11 mouse cellular contexts compared by ENCODE assay signal in genomic region chr6:126167208-126167590, GRCm38 (mm10). TPM values are rescaled to one million over a fixed set of nuclear protein-coding genes. Genes with fewer than 3 reads are reported as not detected.
DNase-seq lines count a peak whose midpoint lies in the region; ATAC-seq lines count a peak whose summit lies in the region.
"Had no signal": no experiment of that assay in that cellular context is flagged by ENCODE, and none has a peak within 500 bp of the region (broad histone marks: within the 10 kb centered on the region; RNA-seq: fewer than 3 reads in every experiment).

No protein-coding gene starts in this region.

- peaks cover 6% of the 10 kb centered on the region; the same call in 1 of the 2 replicates for H3K27me3 ChIP-seq in heart, embryonic 14.5 days (ENCODE audit: control insufficient read depth, insufficient read depth, low read length)
- H3K27me3 ChIP-seq in embryonic facial prominence, embryonic 10.5 days (replicated peaks; ENCODE audit: low read depth, poor library complexity, severe bottlenecking), result peaks cover 46% of the 10 kb centered on the region
- H3K27me3 ChIP-seq in hindbrain, embryonic 13.5 days, result peaks cover 64% of the 10 kb centered on the region
- H3K27me3 ChIP-seq in midbrain, embryonic 14.5 days (ENCODE audit: control insufficient read depth, insufficient read depth, low read length), result peaks cover 57% of the 10 kb centered on the region

- no peaks in the 10 kb centered on the region for H3K9me3 ChIP-seq in heart, embryonic 14.5 days (ENCODE audit: control insufficient read depth, low read length)
- H3K9me3 ChIP-seq in embryonic facial prominence, embryonic 10.5 days, result no peaks in the 10 kb centered on the region
- no peaks in the 10 kb centered on the region for H3K9me3 ChIP-seq in hindbrain, embryonic 13.5 days
- no peaks in the 10 kb centered on the region for H3K9me3 ChIP-seq in midbrain, embryonic 14.5 days (ENCODE audit: control insufficient read depth, low read length)

- WGBS in heart, embryonic 14.5 days, result 8% methylated on average over 6 of the region's 6 CpGs
- 2% methylated on average over 6 of the region's 6 CpGs for WGBS in embryonic facial prominence, embryonic 10.5 days
- 8% methylated on average over 6 of the region's 6 CpGs for WGBS in hindbrain, embryonic 13.5 days
- WGBS in midbrain, embryonic 14.5 days, result 6% methylated on average over 6 of the region's 6 CpGs

- DNase-seq in heart, adult 9 months (ENCODE audit: low spot score in 2 of 2), result no peak
- DNase-seq in embryonic facial prominence, embryonic 10.5 days (ENCODE audit: low spot score), result no peak
- DNase-seq in midbrain, embryonic 14.5 days, result no peak
- no peak for DNase-seq in ovary, adult 18-20 months (ENCODE audit: low spot score)
- no peak for DNase-seq in T-cell, adult 2 months (ENCODE audit: low spot score)
- DNase-seq in urinary bladder, adult 2 months (ENCODE audit: low spot score), result no peak
- DNase-seq: layer of hippocampus, adult 9-11 months; right cerebral cortex, postnatal 4 days had no signal

- H3K36me3 ChIP-seq in heart, embryonic 14.5 days (ENCODE audit: control insufficient read depth, insufficient read depth, low read length), result no peaks in the 10 kb centered on the region
- H3K36me3 ChIP-seq in embryonic facial prominence, embryonic 10.5 days (replicated peaks), result no peaks in the 10 kb centered on the region
- no peaks in the 10 kb centered on the region for H3K36me3 ChIP-seq in hindbrain, embryonic 13.5 days
- no peaks in the 10 kb centered on the region for H3K36me3 ChIP-seq in midbrain, embryonic 14.5 days (ENCODE audit: control insufficient read depth, insufficient read depth, low read length)

- no peak for ATAC-seq in heart, embryonic 14.5 days (ENCODE audit: insufficient number of reproducible peaks, insufficient read depth, low FRiP score, low read depth)
- ATAC-seq in hindbrain, embryonic 13.5 days (ENCODE audit: low FRiP score), result no peak
- no peak for ATAC-seq in midbrain, embryonic 14.5 days (ENCODE audit: low FRiP score, low TSS enrichment)

- H3K9ac ChIP-seq in heart, embryonic 14.5 days (ENCODE audit: low read length), result peak overlapping the region; percentile 62; the same call in 1 of the 2 replicates
- no peak overlapping the region for H3K9ac ChIP-seq in hindbrain, embryonic 13.5 days
- no peak overlapping the region for H3K9ac ChIP-seq in midbrain, embryonic 14.5 days (replicated peaks; ENCODE audit: low read length)

- peaks cover 18 to 34% of the 10 kb centered on the region in 2 experiments for H3K4me1 ChIP-seq in heart, embryonic 14.5 days (ENCODE audit: control insufficient read depth in 2 of 2, insufficient read depth in 2 of 2, low read length in 2 of 2)
- peaks cover 61% of the 10 kb centered on the region for H3K4me1 ChIP-seq in embryonic facial prominence, embryonic 10.5 days
- H3K4me1 ChIP-seq in hindbrain, embryonic 13.5 days (replicated peaks), result peaks cover 48% of the 10 kb centered on the region
- H3K4me1 ChIP-seq in midbrain, embryonic 14.5 days (ENCODE audit: control insufficient read depth, insufficient read depth, low read length), result peaks cover 39% of the 10 kb centered on the region

- peak overlapping the region; percentile 38 to 56 for H3K4me3 ChIP-seq in heart, embryonic 14.5 days (ENCODE audit: control insufficient read depth in 1 of 2, insufficient read depth in 1 of 2, low read depth in 1 of 2, low read length in 2 of 2)
- peak overlapping the region; percentile 74 for H3K4me3 ChIP-seq in embryonic facial prominence, embryonic 10.5 days
- H3K4me3 ChIP-seq in hindbrain, embryonic 13.5 days, result peak overlapping the region; percentile 33
- peak overlapping the region; percentile 31; the same call in 1 of the 2 replicates for H3K4me3 ChIP-seq in midbrain, embryonic 14.5 days (replicated peaks; ENCODE audit: low read depth, low read length)

- peak overlapping the region; percentile 81 for H3K4me2 ChIP-seq in heart, embryonic 14.5 days (ENCODE audit: low read length)
- peak overlapping the region; percentile 57 for H3K4me2 ChIP-seq in hindbrain, embryonic 13.5 days
- H3K4me2 ChIP-seq in midbrain, embryonic 14.5 days (ENCODE audit: low read length), result peak overlapping the region; percentile 60

- H3K27ac ChIP-seq in heart, embryonic 14.5 days (replicated peaks in 1 of 2; ENCODE audit: control insufficient read depth in 1 of 2, insufficient read depth in 1 of 2, low read depth in 2 of 2, low read length in 2 of 2), result peak overlapping the region in 1 of 2 experiments; percentile 1; a peak in 1 of 4 replicates
- H3K27ac ChIP-seq in embryonic facial prominence, embryonic 10.5 days (replicated peaks), result peak overlapping the region; percentile 91
- no peak overlapping the region for H3K27ac ChIP-seq in hindbrain, embryonic 13.5 days
- H3K27ac ChIP-seq in midbrain, embryonic 14.5 days (replicated peaks; ENCODE audit: low read depth, low read length), result no peak overlapping the region
- H3K27ac ChIP-seq: macrophage had no signal

RNA-seq across cellular contexts. Expression of gene Ntf3, which starts 0.5 kb away (rescaled TPM):
- polyA plus RNA-seq in heart, embryonic 14.5 days (2014; fragmentation: Nextera tagmentation; extraction: Ambion mirVana), result 7.7 and 8.5 TPM in 2 replicates
- polyA plus RNA-seq in embryonic facial prominence, embryonic 10.5 days (2016; fragmentation: Nextera tagmentation; extraction: Ambion mirVana), result 19.4 and 19.9 TPM in 2 replicates
- 1.0 and 1.2 TPM in 2 replicates for polyA plus RNA-seq in hindbrain, embryonic 13.5 days (2015; fragmentation: Nextera tagmentation; extraction: Ambion mirVana)
- polyA plus RNA-seq in midbrain, embryonic 14.5 days (2014; fragmentation: Nextera tagmentation; extraction: Ambion mirVana), result 1.4 and 1.8 TPM in 2 replicates
- polyA plus RNA-seq in urinary bladder, adult 2 months (2012; rRNA removed), result 19.7 and 20.6 TPM in 2 replicates
- polyA plus RNA-seq: macrophage had no signal
